Comparison of ENCODE assay signal across 14 mouse cellular contexts in genomic region chr19:41669747-41670342, GRCm38 (mm10).
A peak's percentile ranks its signal among the peaks of the same experiment; 100 is the strongest.
DNase-seq lines count a peak whose midpoint lies in the region; ATAC-seq and TF ChIP-seq lines count a peak whose summit lies in the region.
"Had no signal": no experiment of that assay in that cellular context is flagged by ENCODE, and none has a peak within 500 bp of the region (broad histone marks: within the 10 kb centered on the region; RNA-seq: fewer than 3 reads in every experiment).

No protein-coding gene starts in this region.

- ATAC-seq in neural tube, embryonic 11.5 days (ENCODE audit: insufficient read depth, low FRiP score, low TSS enrichment): peak; percentile 51; the same call in 1 of the 2 replicates
- peak; percentile 36 for ATAC-seq in forebrain, postnatal 0 days
- ATAC-seq in midbrain, embryonic 12.5 days (ENCODE audit: low FRiP score, low read depth): peak; percentile 45

- 7% methylated on average over 12 of the region's 12 CpGs for WGBS in neural tube, embryonic 11.5 days
- WGBS in forebrain, postnatal 0 days: 22% methylated on average over 12 of the region's 12 CpGs
- WGBS in midbrain, embryonic 12.5 days: 12% methylated on average over 12 of the region's 12 CpGs

- no peaks in the 10 kb centered on the region for H3K9me3 ChIP-seq in neural tube, embryonic 11.5 days (ENCODE audit: control insufficient read depth, low read length)
- no peaks in the 10 kb centered on the region for H3K9me3 ChIP-seq in forebrain, postnatal 0 days (ENCODE audit: low read length)
- no peaks in the 10 kb centered on the region for H3K9me3 ChIP-seq in midbrain, embryonic 12.5 days
- H3K9me3 ChIP-seq: embryonic facial prominence, embryonic 15.5 days had no signal

- H3K27ac ChIP-seq in neural tube, embryonic 11.5 days (ENCODE audit: low read depth, low read length): peak overlapping the region; percentile 53
- no peak overlapping the region for H3K27ac ChIP-seq in forebrain, postnatal 0 days (ENCODE audit: low read depth, low read length)
- peak overlapping the region; percentile 73 for H3K27ac ChIP-seq in midbrain, embryonic 12.5 days (replicated peaks)
- H3K27ac ChIP-seq: embryonic facial prominence, embryonic 15.5 days; gastrocnemius, adult 2 months had no signal

- 0 out of 2 replicates have a peak, but pooled peaks cover 3% of the 10 kb centered on the region for H3K27me3 ChIP-seq in neural tube, embryonic 11.5 days (ENCODE audit: control insufficient read depth, insufficient read depth, low read length)
- H3K27me3 ChIP-seq in forebrain, postnatal 0 days (ENCODE audit: insufficient read depth, low read length): no peaks in the 10 kb centered on the region
- peaks cover 33% of the 10 kb centered on the region for H3K27me3 ChIP-seq in midbrain, embryonic 12.5 days

- no peak for TF ChIP-seq CTCF in forebrain, postnatal 0 days (IDR thresholded peaks at IDR 0.05; ENCODE audit: low read depth)

- no peak overlapping the region for H3K9ac ChIP-seq in neural tube, embryonic 11.5 days (ENCODE audit: low read length)
- H3K9ac ChIP-seq in forebrain, postnatal 0 days: no peak overlapping the region
- H3K9ac ChIP-seq in midbrain, embryonic 12.5 days (replicated peaks): peak overlapping the region; percentile 43; the same call in 1 of the 2 replicates
- H3K9ac ChIP-seq: embryonic facial prominence, embryonic 15.5 days had no signal

- no peak overlapping the region for H3K4me2 ChIP-seq in neural tube, embryonic 11.5 days (ENCODE audit: low read depth)
- H3K4me2 ChIP-seq in forebrain, postnatal 0 days (ENCODE audit: low read depth): no peak overlapping the region
- peak overlapping the region; percentile 23 for H3K4me2 ChIP-seq in midbrain, embryonic 12.5 days (replicated peaks)
- H3K4me2 ChIP-seq: embryonic facial prominence, embryonic 15.5 days had no signal

- no peak overlapping the region for H3K4me3 ChIP-seq in neural tube, embryonic 11.5 days (ENCODE audit: low read depth, low read length)
- H3K4me3 ChIP-seq in forebrain, postnatal 0 days (ENCODE audit: low read depth, low read length): no peak overlapping the region
- H3K4me3 ChIP-seq in midbrain, embryonic 12.5 days: no peak overlapping the region
- H3K4me3 ChIP-seq: embryonic facial prominence, embryonic 15.5 days; gastrocnemius, adult 2 months had no signal

- DNase-seq in neural tube, embryonic 11.5 days (ENCODE audit: low spot score): no peak
- no peak for DNase-seq in neural tube, embryonic 10.5 days (ENCODE audit: extremely low spot score, low spot score)
- no peak for DNase-seq in forebrain, postnatal 0 days
- no peak for DNase-seq in urinary bladder, adult 18-20 months (ENCODE audit: low spot score in 2 of 2)
- DNase-seq in cerebellum, postnatal 10 days: no peak
- no peak for DNase-seq in layer of hippocampus, postnatal 10 days (ENCODE audit: low spot score in 2 of 2)
- DNase-seq: gastrocnemius, adult 2 months; heart, adult 18-20 months; heart, postnatal 10 days; kidney, adult 18-20 months; liver; thymus, adult 2 months had no signal

- no peaks in the 10 kb centered on the region for H3K36me3 ChIP-seq in neural tube, embryonic 11.5 days (ENCODE audit: control insufficient read depth, insufficient read depth, low read length)
- no peaks in the 10 kb centered on the region for H3K36me3 ChIP-seq in forebrain, postnatal 0 days (ENCODE audit: insufficient read depth)
- no peaks in the 10 kb centered on the region for H3K36me3 ChIP-seq in midbrain, embryonic 12.5 days
- H3K36me3 ChIP-seq: embryonic facial prominence, embryonic 15.5 days had no signal

- H3K4me1 ChIP-seq in neural tube, embryonic 11.5 days (ENCODE audit: control insufficient read depth, insufficient read depth, low read length): peaks cover 39% of the 10 kb centered on the region
- H3K4me1 ChIP-seq in forebrain, postnatal 0 days (ENCODE audit: insufficient read depth): peaks cover 11% of the 10 kb centered on the region; the same call in 1 of the 2 replicates
- H3K4me1 ChIP-seq in midbrain, embryonic 12.5 days: peaks cover 58% of the 10 kb centered on the region
